Mouse (Mus musculus): ENCODE results near the gene Fmnl3.
A peak's percentile ranks its signal among the peaks of the same experiment; 100 is the strongest.

The Fmnl3 gene

DNA sequence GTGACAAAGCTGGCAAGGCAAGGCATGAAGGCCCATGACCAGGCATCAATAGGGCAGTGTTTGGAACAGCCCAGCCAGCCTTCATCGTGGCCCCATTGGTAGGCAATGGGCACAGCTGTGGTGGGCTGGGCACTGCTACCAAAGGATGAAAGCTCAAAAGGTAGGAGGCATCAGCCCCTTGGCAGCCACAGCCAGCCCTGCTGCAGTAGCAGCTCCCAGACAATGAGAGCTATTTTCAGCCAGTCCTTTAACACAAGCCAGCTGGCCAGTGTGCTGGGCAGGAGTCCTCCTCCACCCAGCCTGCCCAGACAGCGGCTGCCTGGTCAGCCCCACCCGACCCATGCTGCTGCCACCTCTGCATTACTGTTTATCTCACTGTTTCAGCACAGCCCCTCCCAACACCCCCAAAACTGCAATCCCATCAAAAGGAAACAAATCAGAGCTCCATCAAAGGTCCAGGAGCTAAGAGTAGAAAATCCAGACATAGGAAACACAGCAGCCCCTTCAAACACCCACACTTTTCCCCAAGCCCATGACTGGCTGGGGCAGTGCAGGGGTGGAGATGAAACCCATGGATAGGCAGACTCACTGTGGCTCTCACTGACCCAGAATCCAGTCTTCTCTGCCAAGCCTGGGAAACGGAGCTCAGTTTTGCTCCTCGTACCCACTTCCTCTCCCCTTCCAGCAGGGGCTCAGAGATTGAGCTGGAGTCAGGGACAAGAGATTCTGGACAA, 26.7 kb downstream of the Fmnl3 start:
- no peak for DNase-seq (ENCODE audit: low spot score)

- no peak for DNase-seq (ENCODE audit: low spot score)
Observed at GRCm38 (mm10) chr15:99342194-99342981, 27.9 kb downstream of the Fmnl3 start.

- DNase-seq (ENCODE audit: low spot score), result no peak
Observed at GRCm38 (mm10) chr15:99341102-99341501, 29.2 kb downstream of the Fmnl3 start.

- DNase-seq (ENCODE audit: low spot score), result no peak
Observed at GRCm38 (mm10) chr15:99339669-99340068, 30.6 kb downstream of the Fmnl3 start.

GRCm38 (mm10) chr15:99338916-99339315, 31.4 kb downstream of the Fmnl3 start:
- no peak for DNase-seq (ENCODE audit: low spot score)

DNA sequence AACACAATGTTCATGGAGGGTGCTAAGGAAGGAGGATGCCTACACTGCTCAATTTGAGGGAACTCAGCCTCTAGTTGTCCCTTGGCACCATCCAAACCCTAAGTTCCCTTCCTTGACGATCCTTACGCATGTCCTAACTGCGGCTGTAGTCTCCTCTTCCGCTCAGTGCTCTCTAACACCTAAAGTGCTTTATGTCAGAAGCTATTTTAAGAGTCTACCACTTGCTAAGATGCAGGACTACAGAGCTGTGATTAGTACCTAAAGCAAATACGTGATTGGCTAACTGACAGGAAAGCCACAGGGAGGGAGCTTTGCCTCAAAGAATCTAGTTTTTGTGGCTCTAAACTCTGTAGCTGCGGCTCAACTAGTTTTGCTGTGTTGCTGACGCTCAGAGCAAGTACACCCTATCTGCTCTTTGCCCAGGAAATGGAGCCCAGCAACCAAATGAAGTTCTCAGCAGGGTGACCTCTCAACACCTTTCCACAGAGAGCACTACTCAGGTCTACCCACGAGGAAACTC, 34.4 kb downstream of the Fmnl3 start:
- DNase-seq (ENCODE audit: low spot score), result no peak

DNA sequence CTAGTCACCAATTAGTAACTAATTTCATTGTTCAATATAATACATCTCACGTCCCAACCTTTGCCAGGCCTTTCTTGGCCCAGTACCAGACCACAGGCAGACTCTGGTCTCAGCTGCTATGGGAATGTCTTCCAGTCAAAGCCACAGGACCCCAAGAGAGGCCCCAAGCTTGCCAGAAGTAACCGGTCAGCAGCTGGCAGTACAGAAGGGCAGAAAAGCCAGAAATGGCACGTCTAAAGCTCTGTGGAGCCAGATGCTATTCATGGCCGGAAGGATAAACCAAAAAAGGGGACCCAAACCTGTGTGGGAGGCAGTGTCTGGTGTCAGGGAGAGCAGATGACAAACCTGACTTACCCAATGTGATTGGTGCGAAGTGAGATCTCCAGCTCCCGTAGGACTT, 35.8 kb downstream of the Fmnl3 start:
- no peak for DNase-seq (ENCODE audit: low spot score)

DNA sequence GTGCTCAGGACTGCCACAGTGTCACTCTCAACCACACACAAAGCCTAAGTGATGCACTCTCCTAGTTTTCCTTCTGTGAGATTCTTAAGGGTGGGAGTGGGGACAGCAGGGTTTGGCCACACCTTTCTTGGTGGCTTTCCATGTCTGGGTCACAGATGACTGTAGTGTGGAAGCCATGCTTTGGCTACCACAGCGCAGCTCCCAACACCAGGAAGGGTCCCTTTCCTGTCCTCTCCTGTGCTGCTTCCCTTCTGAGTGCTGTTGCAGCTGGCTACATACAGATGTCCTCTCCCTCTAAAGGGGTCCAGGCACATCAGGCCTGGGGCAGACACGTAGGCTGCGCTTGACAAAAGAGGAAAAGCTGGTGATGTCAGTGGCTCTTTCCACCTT, 36.6 kb downstream of the Fmnl3 start:
- DNase-seq (ENCODE audit: low spot score), result no peak

DNA sequence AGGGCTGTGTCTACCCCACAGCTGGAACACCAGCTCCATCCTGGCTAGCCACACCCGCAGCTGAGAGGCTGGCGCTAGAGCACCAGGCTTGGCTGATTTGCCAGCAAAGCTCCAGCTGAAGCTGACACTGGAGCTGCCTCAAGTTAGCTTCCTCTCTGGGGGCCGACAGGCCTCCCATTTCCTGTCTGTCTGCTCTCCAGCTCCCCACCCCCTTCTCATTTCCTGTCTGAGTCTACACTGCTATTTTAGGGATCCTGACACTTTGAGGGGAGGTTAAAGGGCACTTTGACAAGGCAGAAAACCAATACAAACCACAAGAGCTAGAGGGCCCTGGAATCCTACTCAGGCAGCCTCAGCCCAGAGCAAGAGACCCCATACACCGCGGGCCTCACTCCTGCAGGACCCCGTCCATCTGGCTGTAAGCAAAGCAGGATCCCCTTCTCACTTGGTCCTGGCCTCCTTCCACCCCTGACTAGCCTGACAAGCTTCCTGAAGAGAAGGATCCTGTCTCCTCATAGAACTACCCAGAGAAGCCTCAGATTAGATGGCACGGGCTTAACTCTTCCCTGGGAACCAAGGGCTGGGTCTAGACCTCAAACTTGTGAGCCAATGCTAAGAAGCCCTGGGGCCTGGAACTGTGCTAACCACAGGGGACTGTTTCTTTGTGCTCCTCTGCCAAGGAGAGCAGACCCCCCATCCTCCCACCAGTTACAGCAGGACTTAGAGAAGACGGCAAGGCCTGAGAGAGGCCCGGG, 37.2 kb downstream of the Fmnl3 start:
- DNase-seq (ENCODE audit: low spot score), result peak; percentile 56

GRCm38 (mm10) chr15:99332111-99332510, 38.2 kb downstream of the Fmnl3 start:
- DNase-seq (ENCODE audit: low spot score), result no peak

GRCm38 (mm10) chr15:99331341-99331740, 38.9 kb downstream of the Fmnl3 start:
- DNase-seq (ENCODE audit: low spot score), result no peak

DNA sequence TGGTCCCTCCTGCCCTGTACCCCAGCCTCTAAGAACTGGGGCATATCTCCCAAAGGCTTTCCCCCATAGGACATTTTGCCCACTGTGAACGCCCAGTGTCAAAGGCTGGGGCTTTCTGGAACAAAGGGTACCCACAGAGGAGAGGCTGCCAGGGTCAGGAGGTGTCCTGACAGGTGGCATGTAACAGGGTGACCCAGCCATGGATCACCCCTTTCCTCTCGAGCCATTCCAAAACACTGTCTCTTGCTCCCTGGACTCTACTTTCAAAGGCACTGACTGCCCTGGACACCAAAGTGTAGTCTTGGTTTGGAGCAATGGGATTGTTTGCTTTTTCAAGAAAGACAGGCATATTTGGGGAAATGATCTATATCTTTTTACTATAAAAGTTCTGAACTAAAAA, 40.0 kb downstream of the Fmnl3 start:
- no peak for DNase-seq (ENCODE audit: low spot score)

GRCm38 (mm10) chr15:99328011-99328410, 42.3 kb downstream of the Fmnl3 start:
- DNase-seq (ENCODE audit: low spot score), result no peak

- DNase-seq (ENCODE audit: low spot score), result no peak
Observed at GRCm38 (mm10) chr15:99326959-99327358, 43.3 kb downstream of the Fmnl3 start.

DNA sequence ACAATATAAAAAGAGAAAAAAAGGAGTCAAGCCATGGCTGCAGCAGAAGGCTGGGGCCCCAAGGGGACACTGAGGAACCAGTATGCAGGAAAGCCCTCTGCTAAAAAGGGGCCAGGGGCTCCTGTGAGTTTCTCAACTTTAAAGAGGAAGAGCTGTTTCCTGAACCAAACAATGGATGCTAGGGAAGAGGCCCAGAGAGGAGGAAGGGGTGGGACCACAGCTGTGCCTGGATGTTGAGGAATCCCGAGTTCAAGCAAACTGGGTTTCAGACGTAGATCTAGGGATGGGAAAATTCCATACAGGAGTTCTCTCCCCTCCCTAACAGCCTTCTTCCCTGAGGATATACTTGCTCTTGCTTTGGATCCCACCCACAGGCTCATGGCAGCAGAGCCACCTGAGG, 43.9 kb downstream of the Fmnl3 start:
- DNase-seq (ENCODE audit: low spot score), result no peak

DNA sequence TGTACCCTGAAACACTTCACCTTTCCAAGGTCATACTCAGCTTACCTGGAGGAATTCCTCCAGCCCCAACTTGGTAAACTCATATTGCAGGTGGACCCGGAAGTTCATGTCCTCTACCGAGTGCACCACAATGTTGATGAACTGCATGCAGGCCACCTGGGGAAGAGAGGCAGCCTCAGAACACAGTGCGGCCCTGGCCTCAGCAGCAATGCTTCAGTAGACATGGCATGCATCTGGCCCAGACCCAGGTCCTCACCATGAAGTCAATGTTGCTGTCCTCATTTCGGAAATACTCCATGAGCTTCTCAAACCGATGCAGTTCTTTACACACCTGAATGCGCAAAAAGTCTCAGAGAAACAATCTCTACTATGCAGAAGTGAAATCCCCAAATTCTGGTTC, 44.7 kb downstream of the Fmnl3 start:
- no peak for DNase-seq (ENCODE audit: low spot score)

- no peak for DNase-seq (ENCODE audit: low spot score)
Observed at GRCm38 (mm10) chr15:99324151-99324550, 46.1 kb downstream of the Fmnl3 start.

GRCm38 (mm10) chr15:99320978-99321377, 49.3 kb downstream of the Fmnl3 start:
- DNase-seq (ENCODE audit: low spot score), result no peak

- DNase-seq (ENCODE audit: low spot score), result no peak
Observed at GRCm38 (mm10) chr15:99320168-99320674, 50.1 kb downstream of the Fmnl3 start.

DNA sequence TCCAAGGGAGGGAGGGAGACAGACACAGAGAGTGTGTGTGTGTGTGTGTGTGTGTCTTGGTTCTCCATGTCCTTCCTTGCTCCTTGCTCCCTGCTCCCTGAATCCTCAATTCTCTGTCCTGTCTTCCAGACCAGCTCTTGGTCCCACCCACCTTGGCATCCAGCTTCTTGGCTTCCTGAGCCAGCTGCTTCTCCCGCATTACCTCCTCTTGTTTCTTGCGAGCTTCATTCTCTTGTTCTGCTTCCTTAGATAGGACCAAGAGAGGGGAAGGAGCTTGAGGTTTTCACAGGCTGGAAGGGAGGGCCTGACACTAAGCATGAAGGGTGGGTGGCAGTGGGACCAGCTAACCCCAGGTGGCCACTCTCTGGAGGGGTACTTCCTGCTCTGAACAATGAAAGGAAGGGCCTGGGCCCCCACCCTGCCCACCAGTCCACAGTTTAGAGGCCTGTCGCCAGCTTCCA, 50.8 kb downstream of the Fmnl3 start:
- DNase-seq (ENCODE audit: low spot score), result no peak

GRCm38 (mm10) chr15:99318861-99319410, 51.3 kb downstream of the Fmnl3 start:
- DNase-seq (ENCODE audit: low spot score), result no peak

DNA sequence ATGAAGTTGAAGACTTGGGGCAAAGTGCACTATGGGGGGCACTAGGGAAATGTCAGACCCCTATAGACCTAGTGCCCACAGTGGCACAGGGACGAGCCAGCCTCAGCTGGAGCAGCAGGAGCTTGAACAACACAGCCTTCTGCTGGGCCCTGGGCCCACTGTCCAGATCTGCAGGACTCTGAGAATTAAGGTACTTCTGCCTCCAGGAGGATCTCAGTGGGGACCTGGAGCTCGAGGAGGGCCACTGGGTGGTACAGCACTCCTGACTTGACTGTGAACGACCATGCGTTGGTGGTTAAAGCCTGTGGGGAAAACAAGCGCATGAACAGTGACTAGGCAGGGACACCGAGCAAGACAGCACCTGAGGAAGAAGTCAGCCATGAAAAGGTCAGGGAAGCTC, 52.2 kb downstream of the Fmnl3 start:
- DNase-seq (ENCODE audit: low spot score), result no peak
